Mouse (Mus musculus) myocyte (in vitro differentiated cells): Measurements from ENCODE around the gene Nr3c2.

Experiments used
- POLR2A ChIP-seq: IDR thresholded peaks from one replicate; pipeline ENCODE4 v1.6.1; 2011; ENCODE audit warnings: low read depth, mild to moderate bottlenecking, control low read depth, moderate library complexity; ENCODE audit not compliant: insufficient read length
- TCF12 ChIP-seq: IDR thresholded peaks from one replicate; pipeline ENCODE4 v1.6.1; 2011; ENCODE audit warnings: mild to moderate bottlenecking, control low read depth; ENCODE audit not compliant: poor library complexity, insufficient read depth, severe bottlenecking

- no peak for TF ChIP-seq TCF12
- TF ChIP-seq POLR2A, result no peak
These were observed 134.6 kb downstream of the Nr3c2 start for GRCm38 (mm10) chr8:77033706-77034464.
